24 mouse cellular contexts compared by ENCODE assay signal in genomic region chr14:105222240-105222639, GRCm38 (mm10). TPM values are rescaled to one million over a fixed set of nuclear protein-coding genes. Genes with fewer than 3 reads are reported as not detected.
A peak's percentile ranks its signal among the peaks of the same experiment; 100 is the strongest.
DNase-seq lines count a peak whose midpoint lies in the region; ATAC-seq lines count a peak whose summit lies in the region.
"Had no signal": no experiment of that assay in that cellular context is flagged by ENCODE, and none has a peak within 500 bp of the region (broad histone marks: within the 10 kb centered on the region; RNA-seq: fewer than 3 reads in every experiment).

No protein-coding gene starts in this region.

- DNase-seq in urinary bladder, adult 2 months (ENCODE audit: low spot score) = no peak
- DNase-seq in layer of hippocampus, adult 18-20 months (ENCODE audit: low spot score in 2 of 2) = no peak
- DNase-seq: adrenal gland, adult 8-10 months; adrenal gland, postnatal 14 days; adrenal gland, postnatal 36 days; B cell, adult 2 months; cerebellum, adult 11-12 months; cerebellum, adult 2 months; cerebellum, adult 9-10 months; cerebellum, postnatal 10 days; cerebellum, postnatal 25 days had no signal

- H3K9ac ChIP-seq in intestine, embryonic 16.5 days (ENCODE audit: low read depth, low read length) = no peak overlapping the region
- H3K9ac ChIP-seq in intestine, embryonic 15.5 days = no peak overlapping the region
- no peak overlapping the region for H3K9ac ChIP-seq in stomach, embryonic 14.5 days (replicated peaks; ENCODE audit: low read depth, low read length)
- no peak overlapping the region for H3K9ac ChIP-seq in stomach, embryonic 16.5 days (ENCODE audit: low read length)
- H3K9ac ChIP-seq: embryonic facial prominence, embryonic 12.5 days; forebrain, embryonic 13.5 days; forebrain, embryonic 15.5 days had no signal

- ATAC-seq in intestine, embryonic 16.5 days = 0 out of 2 replicates have a peak, but pooled peaks have one; percentile 33
- ATAC-seq in intestine, embryonic 15.5 days = no peak
- 0 out of 2 replicates have a peak, but pooled peaks have one; percentile 37 for ATAC-seq in stomach, embryonic 14.5 days (ENCODE audit: insufficient number of reproducible peaks, insufficient read depth, low FRiP score, low read depth)
- peak; percentile 64; the same call in 1 of the 2 replicates for ATAC-seq in stomach, embryonic 16.5 days (ENCODE audit: insufficient read depth, low FRiP score)
- ATAC-seq: activated CD4-positive, CD25-positive, alpha-beta regulatory T cell, adult 4 months; CD4-positive, CD25-positive, alpha-beta regulatory T cell, adult 4 months; forebrain, embryonic 13.5 days; forebrain, embryonic 15.5 days; Patski had no signal

- H3K9me3 ChIP-seq in intestine, embryonic 16.5 days (ENCODE audit: control insufficient read depth, low read length) = no peaks in the 10 kb centered on the region
- no peaks in the 10 kb centered on the region for H3K9me3 ChIP-seq in intestine, embryonic 15.5 days
- no peaks in the 10 kb centered on the region for H3K9me3 ChIP-seq in stomach, embryonic 14.5 days (ENCODE audit: control insufficient read depth, low read depth, low read length)
- no peaks in the 10 kb centered on the region for H3K9me3 ChIP-seq in stomach, embryonic 16.5 days (replicated peaks; ENCODE audit: control insufficient read depth, low read length)
- H3K9me3 ChIP-seq: embryonic facial prominence, embryonic 10.5 days; embryonic facial prominence, embryonic 12.5 days; forebrain, embryonic 13.5 days; forebrain, embryonic 15.5 days; G1E had no signal

- H3K27me3 ChIP-seq in intestine, embryonic 16.5 days (replicated peaks; ENCODE audit: control insufficient read depth, insufficient read depth, low read length) = no peaks in the 10 kb centered on the region
- H3K27me3 ChIP-seq in intestine, embryonic 15.5 days (replicated peaks) = no peaks in the 10 kb centered on the region
- H3K27me3 ChIP-seq in stomach, embryonic 14.5 days (ENCODE audit: control insufficient read depth, insufficient read depth, low read length) = no peaks in the 10 kb centered on the region
- H3K27me3 ChIP-seq in stomach, embryonic 16.5 days (ENCODE audit: control insufficient read depth, insufficient read depth, low read length) = no peaks in the 10 kb centered on the region
- H3K27me3 ChIP-seq: CH12.LX; embryonic facial prominence, embryonic 12.5 days; forebrain, embryonic 13.5 days; forebrain, embryonic 15.5 days had no signal

- no peaks in the 10 kb centered on the region for H3K36me3 ChIP-seq in intestine, embryonic 16.5 days (ENCODE audit: control insufficient read depth, insufficient read depth, low read length)
- H3K36me3 ChIP-seq in intestine, embryonic 15.5 days = no peaks in the 10 kb centered on the region
- H3K36me3 ChIP-seq in stomach, embryonic 14.5 days (ENCODE audit: control insufficient read depth, insufficient read depth, low read length) = no peaks in the 10 kb centered on the region
- no peaks in the 10 kb centered on the region for H3K36me3 ChIP-seq in stomach, embryonic 16.5 days (ENCODE audit: control insufficient read depth, insufficient read depth, low read length)
- H3K36me3 ChIP-seq: embryonic facial prominence, embryonic 10.5 days; embryonic facial prominence, embryonic 12.5 days; forebrain, embryonic 15.5 days; G1E had no signal

- H3K27ac ChIP-seq in intestine, embryonic 16.5 days (ENCODE audit: low read length) = no peak overlapping the region
- no peak overlapping the region for H3K27ac ChIP-seq in intestine, embryonic 15.5 days
- H3K27ac ChIP-seq in stomach, embryonic 14.5 days (ENCODE audit: low read length) = no peak overlapping the region
- H3K27ac ChIP-seq in stomach, embryonic 16.5 days (ENCODE audit: low read length) = no peak overlapping the region
- H3K27ac ChIP-seq: embryonic facial prominence, embryonic 10.5 days; embryonic facial prominence, embryonic 12.5 days; forebrain, embryonic 13.5 days; forebrain, embryonic 15.5 days had no signal

- no peaks in the 10 kb centered on the region for H3K4me1 ChIP-seq in intestine, embryonic 16.5 days (ENCODE audit: control insufficient read depth, insufficient read depth, low read length)
- no peaks in the 10 kb centered on the region for H3K4me1 ChIP-seq in intestine, embryonic 15.5 days (replicated peaks)
- H3K4me1 ChIP-seq in stomach, embryonic 14.5 days (ENCODE audit: control insufficient read depth, insufficient read depth, low read length) = 0 out of 2 replicates have a peak, but pooled peaks cover 3% of the 10 kb centered on the region
- H3K4me1 ChIP-seq in stomach, embryonic 16.5 days (ENCODE audit: control insufficient read depth, insufficient read depth, low read length) = peaks cover 6% of the 10 kb centered on the region; the same call in 1 of the 2 replicates
- H3K4me1 ChIP-seq: embryonic facial prominence, embryonic 10.5 days; embryonic facial prominence, embryonic 12.5 days; forebrain, embryonic 13.5 days had no signal

- H3K4me3 ChIP-seq in intestine, embryonic 16.5 days (ENCODE audit: low read length) = no peak overlapping the region
- no peak overlapping the region for H3K4me3 ChIP-seq in intestine, embryonic 15.5 days (replicated peaks)
- H3K4me3 ChIP-seq in stomach, embryonic 14.5 days (ENCODE audit: low read depth, low read length) = no peak overlapping the region
- H3K4me3 ChIP-seq in stomach, embryonic 16.5 days (replicated peaks; ENCODE audit: low read length) = no peak overlapping the region
- H3K4me3 ChIP-seq: embryonic facial prominence, embryonic 10.5 days; embryonic facial prominence, embryonic 12.5 days; forebrain, embryonic 13.5 days; forebrain, embryonic 15.5 days had no signal

- H3K4me2 ChIP-seq in intestine, embryonic 16.5 days (ENCODE audit: low read depth, low read length) = no peak overlapping the region
- H3K4me2 ChIP-seq in intestine, embryonic 15.5 days (replicated peaks) = no peak overlapping the region
- no peak overlapping the region for H3K4me2 ChIP-seq in stomach, embryonic 14.5 days (replicated peaks; ENCODE audit: low read depth, low read length)
- H3K4me2 ChIP-seq in stomach, embryonic 16.5 days (ENCODE audit: low read depth, low read length) = no peak overlapping the region
- H3K4me2 ChIP-seq: embryonic facial prominence, embryonic 12.5 days; forebrain, embryonic 13.5 days; forebrain, embryonic 15.5 days had no signal

- WGBS in intestine, embryonic 16.5 days = 66% methylated on average over 4 of the region's 4 CpGs
- WGBS in intestine, embryonic 15.5 days = 72% methylated on average over 4 of the region's 4 CpGs
- WGBS in stomach, embryonic 14.5 days = 72% methylated on average over 4 of the region's 4 CpGs
- WGBS in stomach, embryonic 16.5 days = 64% methylated on average over 4 of the region's 4 CpGs

RNA-seq across cellular contexts. Expression of gene Ndfip2, which starts 36.1 kb away (rescaled TPM):
- polyA plus RNA-seq in intestine, embryonic 16.5 days (2015; fragmentation: Nextera tagmentation; extraction: Ambion mirVana) = 97.9 and 110 TPM in 2 replicates
- polyA plus RNA-seq in intestine, embryonic 15.5 days (2015; fragmentation: Nextera tagmentation; extraction: Ambion mirVana) = 101 and 107 TPM in 2 replicates
- polyA plus RNA-seq in stomach, embryonic 14.5 days (2014; fragmentation: Nextera tagmentation; extraction: Ambion mirVana) = 71.2 and 79.0 TPM in 2 replicates
- 64.1 and 65.5 TPM in 2 replicates for polyA plus RNA-seq in stomach, embryonic 16.5 days (2015; fragmentation: Nextera tagmentation; extraction: Ambion mirVana)
- polyA plus RNA-seq in urinary bladder, adult 2 months (2012; rRNA removed) = 33.3 and 46.1 TPM in 2 replicates
- total RNA-seq in layer of hippocampus, adult 18-20 months (2021) = 10 to 100 TPM; 81.4 to 85.3 TPM

RNA-seq across cellular contexts. Expression of gene Rbm26, which starts 45.1 kb away (rescaled TPM):
- polyA plus RNA-seq in intestine, embryonic 16.5 days (2015; fragmentation: Nextera tagmentation; extraction: Ambion mirVana) = 18.3 and 18.5 TPM in 2 replicates
- polyA plus RNA-seq in intestine, embryonic 15.5 days (2015; fragmentation: Nextera tagmentation; extraction: Ambion mirVana) = 26.4 and 30.2 TPM in 2 replicates
- 57.3 and 57.6 TPM in 2 replicates for polyA plus RNA-seq in stomach, embryonic 14.5 days (2014; fragmentation: Nextera tagmentation; extraction: Ambion mirVana)
- 23.0 and 27.6 TPM in 2 replicates for polyA plus RNA-seq in stomach, embryonic 16.5 days (2015; fragmentation: Nextera tagmentation; extraction: Ambion mirVana)
- 31.4 and 36.2 TPM in 2 replicates for polyA plus RNA-seq in urinary bladder, adult 2 months (2012; rRNA removed)
- 10 to 100 TPM; 58.5 to 58.7 TPM for total RNA-seq in layer of hippocampus, adult 18-20 months (2021)
